Mouse (Mus musculus) hindbrain, embryonic 13.5 days (tissue): ENCODE data around the gene Car5a. TPM values are rescaled to one million over a fixed set of nuclear protein-coding genes. Genes with fewer than 3 reads are reported as not detected.

Experiments
- ATAC-seq: fragments of 200-750 bp; cut with Nextera tagmentation; 2 replicates; pipeline ENCODE4 v1.8.0; 2017; ENCODE audit warnings: moderate TSS enrichment; ENCODE audit not compliant: low FRiP score
- H3K27ac ChIP-seq: fragments of 300-500 bp; sonication (generic); 2 replicates; pipeline ENCODE4 v1.5.1; 2015; ENCODE audit warnings: inconsistent platforms, mild to moderate bottlenecking, moderate library complexity
- H3K27me3 ChIP-seq: fragments of 300-500 bp; sonication (generic); 2 replicates; pipeline ENCODE4 v1.6.1; 2015; ENCODE audit warnings: mild to moderate bottlenecking, inconsistent platforms
- H3K36me3 ChIP-seq: fragments of 300-500 bp; sonication (generic); 2 replicates; pipeline ENCODE4 v1.6.1; 2015; ENCODE audit warnings: mild to moderate bottlenecking, inconsistent platforms
- H3K4me1 ChIP-seq: fragments of 300-500 bp; sonication (generic); replicated peaks from 2 replicates; pipeline ENCODE4 v1.6.1; 2015; ENCODE audit warnings: inconsistent platforms
- H3K4me2 ChIP-seq: fragments of 300-500 bp; sonication (generic); 2 replicates; pipeline ENCODE4 v1.6.1; 2015; ENCODE audit warnings: inconsistent platforms, mild to moderate bottlenecking, moderate library complexity
- H3K4me3 ChIP-seq: fragments of 300-500 bp; sonication (generic); 2 replicates; pipeline ENCODE4 v1.5.1; 2015; ENCODE audit warnings: mild to moderate bottlenecking, inconsistent platforms
- H3K9ac ChIP-seq: fragments of 300-500 bp; sonication (generic); 2 replicates; pipeline ENCODE4 v1.6.1; 2015; ENCODE audit warnings: mild to moderate bottlenecking, inconsistent platforms
- H3K9me3 ChIP-seq: fragments of 300-500 bp; sonication (generic); 2 replicates; pipeline ENCODE4 v1.6.1; 2016; ENCODE audit warnings: inconsistent platforms
- WGBS: fragments of 180-500 bp; shearing (Covaris S2); methylation state at CpG from one replicate; pipeline ENCODE4 v1.1.7; 2015; 5-methylcytosine and 5-hydroxymethylcytosine counted together
- polyA plus RNA-seq: library from polyadenylated mRNA; unstranded; fragments of >200 nt; fragmentation: Nextera tagmentation; extraction: Ambion mirVana; gene quantifications from 2 replicates; pipeline ENCODE4 v1.2.1, GENCODE M21; 2015

The Car5a gene
- polyA plus RNA-seq, 1 experiment from 2014 or later, result 0.43 TPM

DNA sequence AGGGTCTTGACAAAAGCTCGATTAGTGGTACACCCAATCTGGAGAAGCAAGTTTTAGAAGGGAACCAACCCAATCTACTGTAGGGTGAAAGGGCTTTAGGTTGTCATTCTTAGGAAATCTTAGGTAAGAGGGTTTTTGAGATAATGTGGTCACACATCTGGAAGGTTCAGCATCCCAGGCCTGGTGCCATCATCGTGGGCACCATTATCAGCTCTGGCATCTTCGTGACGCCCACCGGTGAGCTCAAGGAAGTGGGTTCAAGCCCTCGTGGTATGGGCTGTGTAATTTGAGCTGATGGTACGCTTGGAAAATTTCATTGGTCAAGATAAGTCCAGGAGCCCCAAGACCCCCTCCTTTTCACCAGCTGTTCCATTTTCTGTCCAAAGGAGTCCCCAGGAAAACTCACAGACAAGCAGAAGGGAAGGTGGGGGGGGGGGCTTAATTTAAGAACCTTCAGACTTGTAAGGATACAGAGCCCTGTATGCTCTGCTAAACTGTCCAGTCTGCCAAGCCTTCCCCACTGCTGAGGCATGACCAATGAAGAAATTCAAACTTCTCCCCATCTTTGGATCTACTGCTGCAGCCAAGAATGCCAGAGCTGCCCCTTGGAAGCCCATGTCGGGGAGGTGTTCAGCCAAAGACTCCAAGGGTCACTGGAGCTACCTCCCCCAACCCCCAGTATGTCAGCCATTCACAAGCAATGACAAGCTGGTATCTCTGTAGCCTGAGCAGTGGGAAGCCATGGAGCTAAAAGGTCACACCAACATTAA is 36.1 kb downstream of the Car5a start:
- H3K27me3 ChIP-seq, result peaks cover 15% of the 10 kb centered on the region
- no peak overlapping the region; the same call in 1 of the 2 replicates for H3K27ac ChIP-seq
- WGBS, result 63% methylated on average over 8 of the region's 8 CpGs
- H3K4me3 ChIP-seq, result peak overlapping the region; percentile 76; the same call in 1 of the 2 replicates
- H3K9ac ChIP-seq, result peak overlapping the region; percentile 82; the same call in 1 of the 2 replicates
- no peak for ATAC-seq
- H3K4me1 ChIP-seq, result peaks cover 36% of the 10 kb centered on the region
- peak overlapping the region; percentile 98; the same call in 1 of the 2 replicates for H3K4me2 ChIP-seq
- H3K9me3 ChIP-seq, result no peaks in the 10 kb centered on the region
- H3K36me3 ChIP-seq, result no peaks in the 10 kb centered on the region

DNA sequence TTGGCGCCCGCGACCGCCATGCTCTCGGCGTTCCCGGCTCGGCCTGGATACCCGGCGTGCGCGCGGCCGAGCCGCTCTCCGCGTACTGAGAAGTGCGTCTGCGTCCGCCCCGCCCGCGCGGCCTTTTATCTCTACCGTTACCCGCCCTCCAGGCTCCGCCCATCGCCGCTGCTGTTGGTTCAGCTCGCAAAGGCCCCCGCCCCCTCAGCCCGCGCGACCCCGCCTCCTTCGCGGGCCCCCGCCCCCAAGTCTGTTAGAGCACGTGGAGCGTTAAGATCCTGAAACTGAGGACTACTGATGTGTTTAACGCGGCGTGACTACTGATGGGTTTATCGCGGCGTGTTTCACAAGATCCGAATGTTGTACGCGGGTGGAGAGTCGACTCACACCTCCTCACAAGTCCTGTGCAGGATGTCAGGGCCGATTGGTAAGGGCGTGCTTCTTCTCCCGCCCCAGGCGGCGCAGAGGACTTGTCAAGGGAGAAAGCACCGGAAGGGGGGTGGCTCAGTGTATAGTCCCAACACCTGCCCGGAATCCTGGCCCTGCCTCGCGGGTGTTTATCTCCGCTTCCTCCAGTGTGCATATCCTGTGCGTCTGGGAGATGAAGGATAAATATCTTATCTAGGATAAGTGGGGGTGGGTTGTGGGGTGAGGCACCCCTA is 37.0 kb downstream of the Car5a start, which contains the start of gene Slc7a5:
Slc7a5 (minus strand) TSS at position 108 of the 662 bp plus-strand sequence.
- Histone ChIP-seq H3K36me3 (no peaks in the 10 kb centered on the region), H3K4me2 (peak within 1 kb of the TSS; percentile 98), H3K4me3 (peak within 1 kb of the TSS; percentile 76), H3K9ac (peak within 1 kb of the TSS; percentile 82), H3K4me1 (peaks cover 36% of the 10 kb centered on the region), H3K9me3 (no peaks in the 10 kb centered on the region), H3K27ac (peak within 1 kb of the TSS; percentile 73), H3K27me3 (peaks cover 15% of the 10 kb centered on the region)
- peak; percentile 89 for ATAC-seq
- under 1% methylated on average over 57 of the region's 61 CpGs for WGBS

DNA sequence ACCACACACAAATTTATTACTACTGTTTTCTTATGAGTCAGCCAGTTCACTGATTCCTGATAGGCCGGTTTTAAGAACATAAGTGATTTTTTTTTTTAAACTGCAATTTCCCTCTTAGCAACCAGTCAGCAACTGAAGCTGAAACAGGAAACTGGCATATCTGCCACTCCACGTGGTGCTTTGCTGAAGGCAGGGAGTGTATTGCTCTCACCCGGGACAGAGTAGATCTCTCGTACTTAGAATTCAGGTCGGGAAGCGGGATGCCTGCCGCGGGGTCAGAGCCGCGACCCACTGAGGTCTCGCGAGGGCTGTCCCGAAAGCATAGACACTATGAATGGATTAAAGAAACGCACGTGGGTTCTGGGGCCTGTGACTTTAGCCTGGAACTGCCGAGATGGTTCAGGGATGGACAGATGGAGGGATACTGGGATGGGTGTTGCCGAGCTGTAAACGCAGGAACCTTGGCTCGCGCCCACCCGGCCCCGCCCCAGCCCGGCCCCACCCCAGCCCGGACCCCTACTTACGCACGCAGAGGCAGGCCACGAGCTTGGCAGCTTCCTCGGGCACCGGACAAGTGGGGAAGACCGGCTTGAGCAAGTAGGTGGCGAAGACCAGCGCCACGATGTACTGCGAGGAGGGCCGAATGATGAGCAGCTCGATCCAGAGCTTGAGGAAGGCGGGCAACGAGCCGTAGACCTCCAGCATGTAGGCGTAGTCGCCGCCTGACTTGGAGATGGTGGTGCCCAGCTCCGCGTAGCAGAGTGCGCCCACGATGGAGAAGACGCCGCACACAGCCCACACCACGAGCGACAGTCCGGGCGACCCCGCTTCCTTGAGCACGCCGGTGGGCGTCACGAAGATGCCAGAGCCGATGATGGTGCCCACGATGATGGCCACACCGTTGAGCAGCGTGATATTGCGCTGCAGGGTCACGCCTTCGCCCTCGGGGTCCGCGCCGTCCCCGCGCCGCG is 37.9 kb downstream of the Car5a start:
- Histone ChIP-seq H3K27ac (peak overlapping the region; percentile 73), H3K4me2 (peak overlapping the region; percentile 98), H3K9ac (peak overlapping the region; percentile 82), H3K4me1 (peaks cover 41% of the 10 kb centered on the region), H3K9me3 (no peaks in the 10 kb centered on the region), H3K4me3 (peak overlapping the region; percentile 76), H3K27me3 (peaks cover 15% of the 10 kb centered on the region), H3K36me3 (no peaks in the 10 kb centered on the region)
- peak; percentile 70 for ATAC-seq
- WGBS, result under 1% methylated on average over 72 of the region's 72 CpGs

DNA sequence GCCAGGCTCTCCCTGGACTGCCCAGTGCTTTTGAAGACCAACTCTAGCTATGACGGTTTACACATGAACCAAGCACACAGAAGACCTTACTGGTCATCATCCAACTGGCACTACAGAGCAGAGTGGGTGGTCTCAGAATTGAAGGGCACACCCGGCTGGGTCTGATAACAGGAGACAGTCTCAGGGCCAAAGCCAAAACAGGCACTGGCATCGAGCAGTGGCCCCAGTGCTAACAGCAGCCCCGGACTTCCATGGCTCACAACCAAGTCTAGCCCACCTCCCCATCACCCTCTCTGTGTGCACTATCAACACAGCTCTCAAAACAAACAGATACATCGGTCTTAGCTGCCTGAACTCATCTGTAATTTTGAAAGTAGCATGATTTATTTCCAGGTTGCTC is 38.8 kb downstream of the Car5a start:
- WGBS, result 44% methylated on average over 5 of the region's 5 CpGs
- no peaks in the 10 kb centered on the region for H3K36me3 ChIP-seq
- H3K9me3 ChIP-seq, result no peaks in the 10 kb centered on the region
- H3K27ac ChIP-seq, result no peak overlapping the region; the same call in 1 of the 2 replicates
- peak overlapping the region; percentile 82 for H3K9ac ChIP-seq
- peak overlapping the region; percentile 98 for H3K4me2 ChIP-seq
- H3K27me3 ChIP-seq, result peaks cover 15% of the 10 kb centered on the region
- H3K4me3 ChIP-seq, result peak overlapping the region; percentile 76
- peaks cover 46% of the 10 kb centered on the region for H3K4me1 ChIP-seq
- ATAC-seq, result no peak

DNA sequence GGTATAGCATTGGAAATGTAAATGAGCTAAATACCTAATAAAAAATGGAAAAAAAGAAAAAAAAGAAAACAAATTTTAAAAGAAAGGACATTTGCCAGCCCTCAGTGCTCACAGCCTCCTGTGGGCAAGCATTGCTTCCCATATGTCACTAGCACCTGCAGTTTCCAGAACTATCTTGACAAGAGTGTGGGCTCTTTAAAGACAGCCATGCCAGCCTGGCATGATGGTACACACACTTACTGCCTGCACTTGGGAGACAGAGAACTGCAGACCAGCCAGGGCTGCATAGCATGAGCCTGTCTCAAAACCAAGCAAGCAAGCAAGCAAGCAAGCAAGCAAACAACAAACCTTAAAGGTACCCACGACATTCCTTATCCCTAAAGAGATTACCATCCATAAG is 39.3 kb downstream of the Car5a start:
- no peak for ATAC-seq
- Histone ChIP-seq H3K27ac (no peak overlapping the region), H3K4me2 (peak overlapping the region; percentile 98), H3K4me1 (peaks cover 46% of the 10 kb centered on the region), H3K36me3 (no peaks in the 10 kb centered on the region), H3K9me3 (no peaks in the 10 kb centered on the region), H3K4me3 (peak overlapping the region; percentile 76), H3K27me3 (peaks cover 15% of the 10 kb centered on the region), H3K9ac (peak overlapping the region; percentile 82)
- WGBS, result 83% methylated on average over 1 of the region's 1 CpGs

DNA sequence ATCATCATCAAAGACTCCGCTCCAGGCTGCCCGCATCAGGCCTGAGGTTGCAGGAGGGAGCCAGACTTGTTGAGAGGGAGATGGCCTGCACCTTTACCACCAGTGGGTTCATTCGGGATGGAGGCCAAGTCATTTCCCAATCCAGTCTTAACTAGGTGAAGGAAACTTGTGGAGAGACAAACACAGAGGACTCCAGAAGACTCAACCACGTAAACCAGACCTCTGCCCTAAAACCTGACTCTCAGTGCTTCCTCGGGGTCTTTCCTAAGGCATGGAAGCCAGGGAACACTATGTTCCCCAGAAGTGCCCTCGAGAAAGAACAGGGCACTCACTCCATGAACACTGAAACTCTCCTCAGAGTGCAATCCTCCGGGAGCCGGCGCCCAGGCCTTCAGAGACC is 39.7 kb downstream of the Car5a start:
- peaks cover 15% of the 10 kb centered on the region for H3K27me3 ChIP-seq
- 88% methylated on average over 9 of the region's 9 CpGs for WGBS
- peaks cover 46% of the 10 kb centered on the region for H3K4me1 ChIP-seq
- H3K27ac ChIP-seq, result no peak overlapping the region
- peak overlapping the region; percentile 98 for H3K4me2 ChIP-seq
- no peaks in the 10 kb centered on the region for H3K36me3 ChIP-seq
- ATAC-seq, result no peak
- peak overlapping the region; percentile 82 for H3K9ac ChIP-seq
- H3K4me3 ChIP-seq, result peak overlapping the region; percentile 76
- no peaks in the 10 kb centered on the region for H3K9me3 ChIP-seq

DNA sequence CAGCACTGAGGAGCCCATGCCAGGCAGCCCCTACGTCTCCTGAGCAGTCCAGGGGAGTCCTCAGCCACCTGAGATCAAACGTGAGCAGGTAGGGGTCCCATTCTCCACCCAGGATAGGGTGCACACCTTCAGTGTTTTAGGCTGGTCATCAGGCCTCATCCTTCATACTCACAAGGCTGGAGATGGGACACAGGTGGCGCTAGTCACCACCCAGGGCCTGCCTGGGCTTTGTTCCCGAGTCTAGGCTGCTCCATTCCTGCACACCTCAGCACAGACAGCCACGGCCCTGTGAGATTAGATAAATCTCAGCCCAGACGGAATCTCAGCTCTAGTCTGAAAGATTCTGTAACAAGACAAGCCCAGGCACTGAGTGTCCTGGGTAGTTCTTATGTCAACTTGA is 40.7 kb downstream of the Car5a start:
- H3K4me2 ChIP-seq, result peak overlapping the region; percentile 98
- no peak for ATAC-seq

DNA sequence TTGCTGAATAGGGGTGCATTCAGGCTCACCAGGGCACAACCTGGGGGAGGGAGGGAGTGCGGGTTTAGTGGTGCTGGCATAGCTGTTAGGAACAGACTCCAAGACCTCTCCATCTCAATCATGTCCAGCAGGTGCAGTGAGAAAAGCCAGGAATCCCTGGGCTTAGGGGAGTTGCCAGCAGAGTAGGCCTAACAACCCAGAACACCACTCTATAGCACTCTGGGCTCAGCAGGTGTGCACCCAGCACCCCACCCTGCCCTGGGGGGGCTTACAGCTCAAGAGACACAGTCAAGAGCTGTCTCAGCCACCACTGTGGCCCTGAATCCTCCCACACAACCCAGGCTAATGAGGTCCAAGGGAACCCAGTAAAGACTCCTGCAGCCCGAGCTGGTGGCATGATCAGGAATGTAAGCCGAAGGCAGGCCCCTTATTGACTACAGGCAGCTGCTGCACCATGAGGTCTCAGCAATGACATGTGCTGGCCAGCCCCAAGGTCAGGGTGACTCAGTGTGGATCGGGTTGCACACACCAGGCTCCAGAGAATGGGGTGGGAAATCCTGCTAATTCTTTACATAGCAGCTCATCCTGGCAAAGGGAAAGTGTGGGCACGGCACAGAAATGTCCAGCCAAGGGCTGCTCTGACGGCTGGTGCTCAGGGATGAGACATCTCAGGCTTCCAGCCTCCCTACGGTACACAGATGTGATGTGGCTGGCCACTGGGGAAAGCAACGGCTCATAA is 43.0 kb downstream of the Car5a start:
- Histone ChIP-seq H3K4me1 (peaks cover 69% of the 10 kb centered on the region), H3K4me3 (no peak overlapping the region), H3K27me3 (peaks cover 6% of the 10 kb centered on the region; the same call in 1 of the 2 replicates), H3K36me3 (no peaks in the 10 kb centered on the region), H3K9ac (peak overlapping the region; percentile 14; the same call in 1 of the 2 replicates), H3K4me2 (peak overlapping the region; percentile 8), H3K27ac (no peak overlapping the region), H3K9me3 (no peaks in the 10 kb centered on the region)
- ATAC-seq, result no peak
- 60% methylated on average over 8 of the region's 8 CpGs for WGBS

More for the DNA sequence above, 40.7 kb downstream of the Car5a start:
- H3K36me3 ChIP-seq, result no peaks in the 10 kb centered on the region
- H3K4me1 ChIP-seq, result peaks cover 53% of the 10 kb centered on the region
- H3K9me3 ChIP-seq, result no peaks in the 10 kb centered on the region
- peaks cover 11% of the 10 kb centered on the region for H3K27me3 ChIP-seq
- H3K27ac ChIP-seq, result no peak overlapping the region
- peak overlapping the region; percentile 76 for H3K4me3 ChIP-seq
- peak overlapping the region; percentile 14; the same call in 1 of the 2 replicates for H3K9ac ChIP-seq
- WGBS, result 68% methylated on average over 6 of the region's 6 CpGs

DNA sequence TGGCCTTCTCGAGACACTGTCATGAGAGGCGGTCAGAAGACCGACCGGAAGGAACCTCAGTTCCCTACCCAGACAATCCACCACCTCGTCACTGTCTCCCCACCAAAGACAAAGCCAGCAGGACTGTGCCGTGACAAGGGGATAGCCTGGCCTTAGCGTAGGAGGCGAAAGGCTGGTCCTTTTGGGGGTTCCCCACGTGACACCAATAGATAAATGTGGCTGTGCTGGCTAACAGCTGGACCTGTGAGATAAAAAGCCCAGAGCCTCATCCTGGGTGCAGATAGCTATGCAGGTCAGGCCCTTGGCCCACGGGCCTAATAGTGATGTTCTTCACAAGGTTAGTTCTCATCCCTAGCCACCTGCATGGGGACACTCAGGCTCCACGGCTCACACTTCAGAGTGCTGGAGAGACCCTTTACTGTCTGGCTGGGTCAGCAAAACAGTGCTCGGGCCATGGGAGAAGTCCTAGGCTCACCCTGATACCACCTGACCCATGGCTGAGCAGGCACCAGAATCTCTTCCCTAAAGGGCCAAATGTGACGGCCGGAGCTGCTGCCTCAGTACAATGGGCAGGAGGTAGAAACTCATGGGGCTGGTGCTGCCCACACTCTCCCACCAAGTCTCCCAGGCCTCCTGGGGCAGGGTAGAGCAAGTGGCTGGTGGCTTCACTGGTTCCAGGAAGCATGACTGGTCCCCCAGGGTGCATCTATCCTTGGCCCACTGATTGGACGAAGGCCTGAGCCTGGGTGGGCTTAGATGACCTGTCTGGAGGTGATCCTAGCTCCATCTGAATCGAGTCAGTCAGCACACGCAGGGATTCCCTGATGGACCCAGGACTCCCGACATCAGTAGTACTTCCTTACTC is 45.3 kb downstream of the Car5a start:
- Histone ChIP-seq H3K4me2 (peak overlapping the region; percentile 21; the same call in 1 of the 2 replicates), H3K36me3 (0 out of 2 replicates have a peak, but pooled peaks cover under 1% of the 10 kb centered on the region), H3K9me3 (no peaks in the 10 kb centered on the region), H3K4me3 (no peak overlapping the region), H3K27me3 (no peaks in the 10 kb centered on the region), H3K27ac (no peak overlapping the region; the same call in 1 of the 2 replicates), H3K9ac (peak overlapping the region; percentile 56; the same call in 1 of the 2 replicates), H3K4me1 (peaks cover 63% of the 10 kb centered on the region)
- no peak for ATAC-seq
- WGBS, result 65% methylated on average over 18 of the region's 18 CpGs

DNA sequence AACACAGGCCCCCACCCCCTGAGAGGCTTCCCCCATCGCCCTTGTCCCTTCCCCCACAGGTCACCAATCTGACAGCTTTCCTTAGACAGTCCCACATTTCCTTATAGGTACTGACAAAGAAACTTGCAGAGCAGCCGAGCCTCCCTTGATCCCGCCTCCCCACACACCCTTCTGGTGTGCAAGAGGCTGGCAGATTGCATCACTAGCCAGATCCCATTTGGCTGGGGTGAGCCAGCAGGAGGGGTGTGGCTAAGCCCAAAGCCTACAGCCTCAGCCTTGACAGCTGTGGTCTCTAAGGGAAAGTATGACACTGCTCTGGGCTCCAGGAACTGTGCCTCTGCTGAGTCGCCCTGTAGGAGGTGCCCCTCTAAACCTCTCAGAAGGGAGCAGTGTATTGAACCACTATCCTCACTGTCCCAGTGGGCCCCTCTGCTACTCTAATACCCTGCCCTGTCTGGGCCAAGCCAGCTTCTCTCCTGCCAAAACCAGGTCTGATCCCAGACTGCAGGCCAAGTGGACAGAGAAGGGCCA is 46.2 kb downstream of the Car5a start:
- Histone ChIP-seq H3K36me3 (peaks cover 4% of the 10 kb centered on the region; the same call in 1 of the 2 replicates), H3K9me3 (no peaks in the 10 kb centered on the region), H3K9ac (peak overlapping the region; percentile 56), H3K4me1 (peaks cover 56% of the 10 kb centered on the region), H3K27ac (peak overlapping the region; percentile 82), H3K27me3 (no peaks in the 10 kb centered on the region), H3K4me3 (no peak overlapping the region), H3K4me2 (peak overlapping the region; percentile 21)
- ATAC-seq, result peak; percentile 69
- 7% methylated on average over 4 of the region's 4 CpGs for WGBS
